In the genomic region with DNA sequence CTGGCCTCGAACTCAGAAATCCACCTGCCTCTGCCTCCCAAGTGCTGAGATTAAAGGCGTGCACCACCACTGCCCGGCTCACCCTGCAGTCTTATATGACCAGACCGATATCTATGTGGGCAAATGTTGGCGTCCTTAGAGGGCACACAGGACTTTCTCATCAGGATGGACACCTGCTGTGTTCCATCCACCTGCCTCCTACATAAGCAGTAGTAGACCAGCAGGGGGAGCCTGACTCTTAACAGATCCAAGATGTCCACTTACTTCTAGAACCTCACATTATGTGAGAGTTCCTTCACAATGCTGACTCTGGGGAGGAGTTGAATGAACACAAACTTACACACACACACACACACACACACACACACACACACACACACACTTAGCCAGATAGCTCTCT, we compare ENCODE assay signal across 8 mouse cellular contexts. TPM values are rescaled to one million over a fixed set of nuclear protein-coding genes. Genes with fewer than 3 reads are reported as not detected.
DNase-seq lines count a peak whose midpoint lies in the region; ATAC-seq and TF ChIP-seq lines count a peak whose summit lies in the region.

No protein-coding gene starts in this region.

- H3K4me2 ChIP-seq in kidney, embryonic 16.5 days (replicated peaks; ENCODE audit: low read depth, low read length) = no peak overlapping the region
- no peak overlapping the region for H3K4me2 ChIP-seq in limb, embryonic 14.5 days (replicated peaks; ENCODE audit: low read depth, low read length, severe bottlenecking)

- H3K9me3 ChIP-seq in kidney, embryonic 16.5 days (ENCODE audit: low read length) = no peaks in the 10 kb centered on the region
- H3K9me3 ChIP-seq in limb, embryonic 14.5 days (ENCODE audit: control insufficient read depth, low read length) = no peaks in the 10 kb centered on the region

- H3K36me3 ChIP-seq in kidney, embryonic 16.5 days (ENCODE audit: insufficient read depth, low read length) = no peaks in the 10 kb centered on the region
- no peaks in the 10 kb centered on the region for H3K36me3 ChIP-seq in limb, embryonic 14.5 days (ENCODE audit: control insufficient read depth, insufficient read depth, low read length)

- DNase-seq in kidney, adult 11 months = peak; percentile 49
- DNase-seq in CD8-positive naive resting alpha-beta T cell, adult 2 months (ENCODE audit: low read depth in 2 of 2, low spot score in 2 of 2) = peak; percentile 23 to 37
- peak; percentile 91 for DNase-seq in ZHBTc4 (ENCODE audit: low read depth, low spot score)
- DNase-seq in embryo, embryonic 11.5 days (ENCODE audit: low read depth, low spot score) = peak; percentile 39
- peak; percentile 82 for DNase-seq in limb, embryonic 14.5 days (ENCODE audit: low spot score)
- peak; percentile 19 to 74 for DNase-seq in spleen, postnatal 10 days (ENCODE audit: low spot score in 2 of 2)

- ATAC-seq in kidney, embryonic 16.5 days (ENCODE audit: low FRiP score, low TSS enrichment) = no peak
- no peak for ATAC-seq in limb, embryonic 14.5 days (ENCODE audit: low FRiP score, low read depth)
- no peak for ATAC-seq in granulocyte monocyte progenitor cell, adult 5-6 weeks (replicated peaks; ENCODE audit: poor library complexity, severe bottlenecking)

- TF ChIP-seq POLR2A in limb, embryonic 14.5 days (IDR thresholded peaks at IDR 0.05; ENCODE audit: borderline replicate concordance, extremely low read depth, insufficient read depth, insufficient read length) = no peak

- H3K9ac ChIP-seq in kidney, embryonic 16.5 days (replicated peaks; ENCODE audit: low read length) = no peak overlapping the region
- no peak overlapping the region for H3K9ac ChIP-seq in limb, embryonic 14.5 days (ENCODE audit: low read depth, low read length, severe bottlenecking)

- peaks cover 33% of the 10 kb centered on the region for H3K4me1 ChIP-seq in kidney, embryonic 16.5 days (ENCODE audit: insufficient read depth, low read length)
- H3K4me1 ChIP-seq in limb, embryonic 14.5 days (ENCODE audit: control insufficient read depth, insufficient read depth, low read length) = peaks cover 22% of the 10 kb centered on the region

- no peak overlapping the region for H3K27ac ChIP-seq in kidney, embryonic 16.5 days (ENCODE audit: low read length)
- no peak overlapping the region for H3K27ac ChIP-seq in limb, embryonic 14.5 days (replicated peaks; ENCODE audit: low read depth, low read length)

- 61% methylated on average over 5 of the region's 5 CpGs for WGBS in kidney, embryonic 16.5 days
- 46% methylated on average over 5 of the region's 5 CpGs for WGBS in limb, embryonic 14.5 days

- no peaks in the 10 kb centered on the region; the same call in 1 of the 2 replicates for H3K27me3 ChIP-seq in kidney, embryonic 16.5 days (ENCODE audit: insufficient read depth, low read length)
- H3K27me3 ChIP-seq in limb, embryonic 14.5 days (ENCODE audit: control insufficient read depth, insufficient read depth, low read length) = no peaks in the 10 kb centered on the region

- no peak overlapping the region for H3K4me3 ChIP-seq in kidney, embryonic 16.5 days (ENCODE audit: low read length)
- no peak overlapping the region for H3K4me3 ChIP-seq in limb, embryonic 14.5 days (replicated peaks; ENCODE audit: low read length)

RNA-seq across cellular contexts. Expression of a gene that starts 1.8 kb away (rescaled TPM):
- 6.9 and 7.1 TPM in 2 replicates for polyA plus RNA-seq in kidney, embryonic 16.5 days (2015; fragmentation: Nextera tagmentation; extraction: Ambion mirVana)
- polyA plus RNA-seq in limb, embryonic 14.5 days (2012; rRNA removed) = 19.0 and 26.9 TPM in 2 replicates
- 8.4 and 9.1 TPM in 2 replicates for polyA plus RNA-seq in limb, embryonic 14.5 days (2014; fragmentation: Nextera tagmentation; extraction: Ambion mirVana)
- 23.7 and 32.0 TPM in 2 replicates for total RNA-seq in granulocyte monocyte progenitor cell, adult 5-6 weeks (2014; fragmentation: Nextera tagmentation)
- 8.6 and 20.6 TPM in 2 replicates for total RNA-seq in granulocyte monocyte progenitor cell, adult 5-6 weeks (2017)

RNA-seq across cellular contexts. Expression of a gene that starts 35.5 kb away (rescaled TPM):
- polyA plus RNA-seq in kidney, embryonic 16.5 days (2015; fragmentation: Nextera tagmentation; extraction: Ambion mirVana) = 17.7 and 20.8 TPM in 2 replicates
- polyA plus RNA-seq in limb, embryonic 14.5 days (2012; rRNA removed) = 13.6 and 15.0 TPM in 2 replicates
- polyA plus RNA-seq in limb, embryonic 14.5 days (2014; fragmentation: Nextera tagmentation; extraction: Ambion mirVana) = 18.3 and 19.0 TPM in 2 replicates
- total RNA-seq in granulocyte monocyte progenitor cell, adult 5-6 weeks (2014; fragmentation: Nextera tagmentation) = 8.5 and 9.9 TPM in 2 replicates
- total RNA-seq in granulocyte monocyte progenitor cell, adult 5-6 weeks (2017) = 10.4 and 10.7 TPM in 2 replicates

Comparison
In these comparisons a context has a peak if more than half of its experiments do, and no peak if none do; other contexts are left out.
1. DNase-seq: peak in every context shown above with its lines; median percentile 91 in ZHBTc4; 82 in limb, embryonic 14.5 days; 49 in kidney, adult 11 months; 46 in spleen, postnatal 10 days; 39 in embryo, embryonic 11.5 days; 30 in CD8-positive naive resting alpha-beta T cell, adult 2 months.